Mouse (Mus musculus) midbrain, postnatal 0 days (tissue): ENCODE data around the gene Itgb2. TPM values are rescaled to one million over a fixed set of nuclear protein-coding genes. Genes with fewer than 3 reads are reported as not detected.

Source experiments
- ATAC-seq: fragments of 200-750 bp; cut with Nextera tagmentation; 2 replicates; pipeline ENCODE4 v1.8.0; 2017; ENCODE audit warnings: moderate number of reproducible peaks, mild to moderate bottlenecking, moderate TSS enrichment, moderate library complexity; ENCODE audit not compliant: low FRiP score
- DNase-seq: peaks from one replicate; pipeline ENCODE4 v3.0.0-alpha.2; 2015; ENCODE audit warnings: low spot score
- H3K27ac ChIP-seq: fragments of 300-500 bp; sonication (generic); 2 replicates; pipeline ENCODE4 v1.5.1; 2014; ENCODE audit warnings: low read depth, mild to moderate bottlenecking, low read length, mixed read lengths
- H3K27me3 ChIP-seq: fragments of 300-500 bp; sonication (generic); 2 replicates; pipeline ENCODE4 v1.6.1; 2014; ENCODE audit warnings: low read length, control low read depth, mixed read lengths; ENCODE audit not compliant: insufficient read depth
- H3K36me3 ChIP-seq: fragments of 300-500 bp; sonication (generic); 2 replicates; pipeline ENCODE4 v1.6.1; 2014; ENCODE audit warnings: low read length, control low read depth, mixed read lengths; ENCODE audit not compliant: insufficient read depth
- H3K4me1 ChIP-seq: fragments of 300-500 bp; sonication (generic); 2 replicates; pipeline ENCODE4 v1.6.1; 2014; ENCODE audit warnings: mild to moderate bottlenecking, control low read depth, antibody characterized with exemption, low read length, mixed read lengths; ENCODE audit not compliant: insufficient read depth
- H3K4me2 ChIP-seq: fragments of 300-500 bp; sonication (generic); 2 replicates; pipeline ENCODE4 v1.6.1; 2014; ENCODE audit warnings: low read depth, mild to moderate bottlenecking, low read length, mixed read lengths; ENCODE audit not compliant: poor library complexity, severe bottlenecking
- H3K4me3 ChIP-seq: fragments of 300-500 bp; sonication (generic); 2 replicates; pipeline ENCODE4 v1.5.1; 2014; ENCODE audit warnings: low read depth, mild to moderate bottlenecking, low read length, moderate library complexity
- H3K9ac ChIP-seq: fragments of 300-500 bp; sonication (generic); replicated peaks from 2 replicates; pipeline ENCODE4 v1.6.1; 2014; ENCODE audit warnings: mild to moderate bottlenecking, low read length, moderate library complexity, mixed read lengths; ENCODE audit not compliant: poor library complexity, severe bottlenecking
- H3K9me3 ChIP-seq: fragments of 300-500 bp; sonication (generic); 2 replicates; pipeline ENCODE4 v1.6.1; 2016; ENCODE audit warnings: low read length, control low read depth
- CTCF ChIP-seq: IDR thresholded peaks from 2 replicates; pipeline ENCODE4 v1.5.1; 2016; ENCODE audit warnings: antibody characterized with exemption, mild to moderate bottlenecking
- WGBS: fragments of 180-500 bp; shearing (Covaris S2); extraction: QIAGEN DNeasy Blood & Tissue Kit; methylation state at CpG from one replicate; pipeline ENCODE4 v1.1.7; 2014; 5-methylcytosine and 5-hydroxymethylcytosine counted together
- polyA plus RNA-seq: library from polyadenylated mRNA; unstranded; fragments of >200 nt; fragmentation: Nextera tagmentation; extraction: Ambion mirVana; gene quantifications from 2 replicates; pipeline ENCODE4 v1.2.1, GENCODE M21; 2015
- total RNA-seq: library from RNA; depleted of rRNA; stranded (reverse); fragments of >200 nt; gene quantifications from 2 replicates; pipeline ENCODE4 v1.2.3, GENCODE M21; 2014

Gene Itgb2
- total and polyA plus RNA-seq, 2 experiments from 2014 or later: 0.55 to 1.2 TPM

DNA sequence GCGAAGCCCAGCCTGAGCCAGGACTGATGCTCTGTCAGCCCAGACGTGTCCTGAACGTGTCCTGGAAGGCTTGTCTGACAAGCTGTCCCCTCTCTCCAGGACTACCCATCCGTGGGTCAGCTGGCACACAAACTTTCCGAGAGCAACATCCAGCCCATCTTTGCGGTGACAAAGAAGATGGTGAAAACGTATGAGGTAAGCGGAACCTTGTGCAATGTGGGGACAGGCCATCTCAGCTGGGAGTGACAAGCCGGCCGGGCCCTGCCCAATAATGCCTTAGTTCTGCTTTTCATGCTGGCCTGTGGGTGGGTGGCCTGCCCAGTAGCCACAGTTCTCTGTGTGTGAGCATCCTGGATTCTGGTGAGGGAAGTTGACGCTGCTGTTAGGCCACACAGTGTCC lies 20.8 kb downstream of the Itgb2 start:
- Histone ChIP-seq H3K4me3 (no peak overlapping the region), H3K4me1 (no peaks in the 10 kb centered on the region), H3K36me3 (no peaks in the 10 kb centered on the region), H3K9me3 (no peaks in the 10 kb centered on the region), H3K27me3 (no peaks in the 10 kb centered on the region), H3K27ac (no peak overlapping the region; the same call in 1 of the 2 replicates), H3K9ac (no peak overlapping the region), H3K4me2 (no peak overlapping the region)
- ATAC-seq (no peak), DNase-seq (no peak)
- WGBS: 56% methylated on average over 11 of the region's 11 CpGs
- no peak for TF ChIP-seq CTCF

DNA sequence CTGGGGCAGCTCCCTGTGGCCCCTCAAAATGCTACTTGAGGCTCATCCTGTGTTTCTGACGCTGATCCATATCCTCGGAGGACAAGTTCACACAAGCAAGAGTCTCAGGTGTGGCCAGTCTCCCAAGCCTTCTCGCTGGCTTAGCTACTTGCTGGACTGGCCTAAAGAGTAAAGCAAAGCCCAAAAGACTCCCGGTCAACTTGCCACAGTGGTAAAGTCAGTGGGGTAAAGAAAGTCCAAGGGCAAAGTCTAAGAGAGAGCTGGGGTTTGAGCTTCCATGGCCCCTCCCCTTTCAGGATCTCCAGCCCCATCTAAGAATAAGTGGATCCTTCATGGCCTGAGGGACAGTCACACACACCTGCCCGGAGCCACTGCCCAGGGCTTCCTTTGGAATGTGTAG lies 22.1 kb downstream of the Itgb2 start:
- H3K9me3 ChIP-seq: no peaks in the 10 kb centered on the region
- no peak for ATAC-seq
- 93% methylated on average over 5 of the region's 5 CpGs for WGBS
- H3K4me1 ChIP-seq: no peaks in the 10 kb centered on the region
- no peak overlapping the region for H3K27ac ChIP-seq
- H3K27me3 ChIP-seq: no peaks in the 10 kb centered on the region
- no peak overlapping the region for H3K4me2 ChIP-seq
- H3K36me3 ChIP-seq: no peaks in the 10 kb centered on the region
- DNase-seq: no peak
- no peak overlapping the region for H3K9ac ChIP-seq
- TF ChIP-seq CTCF: no peak
- H3K4me3 ChIP-seq: no peak overlapping the region

DNA sequence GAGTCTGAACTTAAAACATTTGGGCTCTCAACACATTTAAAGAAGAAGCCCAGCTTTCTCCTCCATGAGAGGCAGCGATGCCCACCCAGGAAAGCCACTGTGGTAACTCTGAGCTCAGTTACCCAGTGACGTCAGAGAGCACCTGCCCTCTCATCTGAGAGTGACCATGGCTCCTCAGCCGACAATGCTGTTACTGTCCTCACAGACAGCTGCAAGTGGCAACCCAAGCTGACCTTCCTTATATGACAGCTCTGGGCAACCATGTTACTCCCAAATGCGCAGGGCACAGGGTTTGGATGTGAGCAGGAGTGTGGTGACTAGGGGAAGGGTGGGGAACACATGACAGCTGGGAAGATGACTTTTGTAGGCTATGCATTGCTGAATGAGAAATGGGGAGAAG lies 23.2 kb downstream of the Itgb2 start:
- H3K4me1 ChIP-seq: no peaks in the 10 kb centered on the region
- H3K36me3 ChIP-seq: no peaks in the 10 kb centered on the region
- no peak for TF ChIP-seq CTCF
- no peaks in the 10 kb centered on the region for H3K9me3 ChIP-seq
- H3K9ac ChIP-seq: no peak overlapping the region
- no peak for ATAC-seq
- no peak for DNase-seq
- no peak overlapping the region for H3K4me2 ChIP-seq
- H3K27me3 ChIP-seq: no peaks in the 10 kb centered on the region
- no peak overlapping the region for H3K27ac ChIP-seq
- WGBS: 91% methylated on average over 4 of the region's 4 CpGs
- H3K4me3 ChIP-seq: no peak overlapping the region

DNA sequence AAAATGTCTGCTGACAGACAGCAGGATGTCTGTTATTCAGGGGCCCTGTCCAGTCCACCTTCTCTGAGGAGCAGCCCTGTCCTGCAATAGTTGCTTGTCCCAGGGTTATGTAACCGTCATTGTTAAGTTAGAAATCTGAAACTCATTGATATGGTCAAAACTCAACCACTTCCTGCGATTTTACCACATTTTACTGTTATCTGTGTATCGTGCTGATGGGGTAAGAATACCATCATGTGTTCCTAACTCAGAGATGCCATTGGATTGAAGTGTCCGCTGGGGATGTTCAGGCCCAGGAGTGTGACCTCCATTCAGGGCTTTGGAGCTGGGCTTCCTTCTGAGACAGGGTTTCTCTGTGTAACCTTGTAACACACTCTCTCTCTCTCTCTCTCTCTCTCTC lies 24.9 kb downstream of the Itgb2 start:
- Histone ChIP-seq H3K36me3 (no peaks in the 10 kb centered on the region), H3K27ac (no peak overlapping the region), H3K9ac (no peak overlapping the region), H3K9me3 (no peaks in the 10 kb centered on the region), H3K27me3 (no peaks in the 10 kb centered on the region), H3K4me2 (no peak overlapping the region), H3K4me1 (no peaks in the 10 kb centered on the region), H3K4me3 (no peak overlapping the region)
- DNase-seq: no peak
- no peak for ATAC-seq
- TF ChIP-seq CTCF: no peak
- WGBS: 91% methylated on average over 4 of the region's 4 CpGs

DNA sequence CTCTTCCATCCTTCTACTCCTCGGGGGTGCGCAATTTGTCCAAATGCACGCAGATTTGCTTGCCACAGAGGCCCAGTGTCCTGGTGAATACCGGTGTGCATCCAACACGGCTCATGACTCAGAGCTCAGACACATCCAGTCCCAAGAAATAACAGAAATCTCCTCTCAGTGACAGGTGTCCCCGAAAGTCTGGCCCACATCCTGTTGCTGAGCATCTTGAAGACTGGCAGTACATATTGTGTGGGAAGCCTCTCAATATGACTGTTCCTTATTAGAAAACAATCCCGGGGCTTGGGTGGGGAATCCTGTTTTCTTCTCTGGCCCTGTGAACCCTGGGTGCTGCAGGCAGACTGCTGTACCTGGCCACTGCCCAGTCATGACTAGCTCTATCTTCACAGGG lies 26.6 kb downstream of the Itgb2 start:
- no peak for TF ChIP-seq CTCF
- Histone ChIP-seq H3K27ac (no peak overlapping the region), H3K36me3 (no peaks in the 10 kb centered on the region), H3K4me3 (no peak overlapping the region), H3K4me2 (no peak overlapping the region), H3K4me1 (no peaks in the 10 kb centered on the region), H3K27me3 (no peaks in the 10 kb centered on the region), H3K9me3 (no peaks in the 10 kb centered on the region), H3K9ac (no peak overlapping the region)
- DNase-seq (no peak), ATAC-seq (no peak)
- 88% methylated on average over 7 of the region's 7 CpGs for WGBS

DNA sequence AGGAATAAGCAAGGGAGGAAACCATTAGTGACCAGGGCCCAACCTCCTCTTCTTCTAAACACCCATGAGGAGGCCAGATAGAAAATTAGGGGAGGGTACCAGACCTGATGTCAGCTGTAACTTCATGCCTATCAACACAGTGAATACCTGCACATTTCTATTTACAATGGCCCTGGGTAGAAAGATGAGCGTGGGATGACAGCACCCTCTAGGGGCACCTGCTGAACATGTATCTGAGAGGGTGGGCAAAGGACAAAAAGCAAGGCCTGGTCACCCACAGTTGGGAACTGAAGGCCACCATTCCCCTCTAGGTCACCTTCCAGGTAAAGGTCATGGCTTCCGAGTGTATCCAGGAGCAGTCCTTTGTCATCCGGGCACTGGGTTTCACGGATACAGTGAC lies 27.6 kb downstream of the Itgb2 start:
- WGBS: 90% methylated on average over 4 of the region's 4 CpGs
- Histone ChIP-seq H3K4me2 (no peak overlapping the region), H3K27ac (no peak overlapping the region), H3K9ac (no peak overlapping the region), H3K4me3 (no peak overlapping the region), H3K4me1 (no peaks in the 10 kb centered on the region), H3K36me3 (no peaks in the 10 kb centered on the region), H3K9me3 (no peaks in the 10 kb centered on the region), H3K27me3 (no peaks in the 10 kb centered on the region)
- ATAC-seq (no peak), DNase-seq (no peak)
- TF ChIP-seq CTCF: peak; percentile 42
